Mouse (Mus musculus) lung, postnatal 0 days (tissue): ENCODE measurements at regions not wholly inside any gene's neighbourhood (a gene's known extent, or its start where the extent isn't known, plus 50 kb on each side); places are given as distances from the start of the nearest gene placed in this dataset.

Experiments
- ATAC-seq: fragments of 200-750 bp; cut with Nextera tagmentation; 2 replicates; pipeline ENCODE4 v1.8.0; 2017; ENCODE audit warnings: moderate library complexity
- DNase-seq: peaks from one replicate; pipeline ENCODE4 v3.0.0-alpha.2; 2016; ENCODE audit warnings: low spot score
- H3K27ac ChIP-seq: fragments of 300-500 bp; sonication (generic); 2 replicates; pipeline ENCODE4 v1.5.1; 2014; ENCODE audit warnings: antibody characterized with exemption, mild to moderate bottlenecking, low read length, mixed read lengths
- H3K27me3 ChIP-seq: fragments of 300-500 bp; sonication (generic); replicated peaks from 2 replicates; pipeline ENCODE4 v1.6.1; 2014; ENCODE audit warnings: low read length, mixed read lengths; ENCODE audit not compliant: insufficient read depth
- H3K36me3 ChIP-seq: fragments of 300-500 bp; sonication (generic); 2 replicates; pipeline ENCODE4 v1.6.1; 2014; ENCODE audit warnings: low read length, mixed read lengths; ENCODE audit not compliant: insufficient read depth
- H3K4me1 ChIP-seq: fragments of 300-500 bp; sonication (generic); 2 replicates; pipeline ENCODE4 v1.6.1; 2014; ENCODE audit warnings: antibody characterized with exemption, low read depth, low read length, mixed read lengths; ENCODE audit not compliant: insufficient read depth
- H3K4me2 ChIP-seq: fragments of 300-500 bp; sonication (generic); replicated peaks from 2 replicates; pipeline ENCODE4 v1.6.1; 2014; ENCODE audit warnings: low read depth, mild to moderate bottlenecking, low read length, moderate library complexity, mixed read lengths
- H3K4me3 ChIP-seq: fragments of 300-500 bp; sonication (generic); 2 replicates; pipeline ENCODE4 v1.5.1; 2014; ENCODE audit warnings: low read depth, low read length
- H3K9ac ChIP-seq: fragments of 300-500 bp; sonication (generic); replicated peaks from 2 replicates; pipeline ENCODE4 v1.6.1; 2014; ENCODE audit warnings: low read depth, mild to moderate bottlenecking
- H3K9me3 ChIP-seq: fragments of 300-500 bp; sonication (generic); 2 replicates; pipeline ENCODE4 v1.6.1; 2016; ENCODE audit warnings: low read length, mixed read lengths
- CTCF ChIP-seq: IDR thresholded peaks from 2 replicates; pipeline ENCODE4 v1.5.1; 2016; ENCODE audit warnings: antibody characterized with exemption, mild to moderate bottlenecking
- EP300 ChIP-seq: IDR thresholded peaks from 2 replicates; pipeline ENCODE4 v1.6.1; 2016; ENCODE audit warnings: antibody characterized with exemption, mild to moderate bottlenecking, control low read depth
- WGBS: fragments of 180-500 bp; shearing (Covaris S2); extraction: QIAGEN DNeasy Blood & Tissue Kit; methylation state at CpG from one replicate; pipeline ENCODE4 v1.1.7; 2014; 5-methylcytosine and 5-hydroxymethylcytosine counted together

GRCm38 (mm10) chr13:15283065-15283464 is 180.0 kb upstream of the Gli3 start:
- Histone ChIP-seq H3K4me1 (no peaks in the 10 kb centered on the region), H3K4me2 (no peak overlapping the region), H3K36me3 (no peaks in the 10 kb centered on the region), H3K9ac (no peak overlapping the region), H3K27me3 (no peaks in the 10 kb centered on the region), H3K4me3 (no peak overlapping the region), H3K9me3 (no peaks in the 10 kb centered on the region), H3K27ac (no peak overlapping the region)
- DNase-seq (no peak), ATAC-seq (no peak)
- TF ChIP-seq CTCF (no peak), EP300 (no peak)
- 49% methylated on average over 2 of the region's 2 CpGs for WGBS

- H3K9me3 ChIP-seq = no peaks in the 10 kb centered on the region
- no peaks in the 10 kb centered on the region for H3K27me3 ChIP-seq
- H3K4me1 ChIP-seq = no peaks in the 10 kb centered on the region
- no peak overlapping the region for H3K27ac ChIP-seq
- H3K4me3 ChIP-seq = no peak overlapping the region
- ATAC-seq (peak; percentile 37; the same call in 1 of the 2 replicates), DNase-seq (peak; percentile 21)
- H3K9ac ChIP-seq = no peak overlapping the region
- no peak overlapping the region for H3K4me2 ChIP-seq
- TF ChIP-seq CTCF = no peak
- no peak for TF ChIP-seq EP300
- WGBS = 53% methylated on average over 2 of the region's 2 CpGs
- no peaks in the 10 kb centered on the region for H3K36me3 ChIP-seq
Measured at GRCm38 (mm10) chr13:15298457-15298856, 164.6 kb upstream of the Gli3 start.

- 51% methylated on average over 4 of the region's 4 CpGs for WGBS
- no peaks in the 10 kb centered on the region for H3K27me3 ChIP-seq
- DNase-seq = no peak
- H3K4me3 ChIP-seq = no peak overlapping the region
- no peak overlapping the region for H3K9ac ChIP-seq
- H3K4me1 ChIP-seq = no peaks in the 10 kb centered on the region
- TF ChIP-seq CTCF = no peak
- H3K9me3 ChIP-seq = no peaks in the 10 kb centered on the region
- no peak overlapping the region for H3K27ac ChIP-seq
- H3K4me2 ChIP-seq = no peak overlapping the region
- H3K36me3 ChIP-seq = no peaks in the 10 kb centered on the region
- ATAC-seq = no peak
Measured at GRCm38 (mm10) chr13:15325413-15325812, 137.6 kb upstream of the Gli3 start.

DNA sequence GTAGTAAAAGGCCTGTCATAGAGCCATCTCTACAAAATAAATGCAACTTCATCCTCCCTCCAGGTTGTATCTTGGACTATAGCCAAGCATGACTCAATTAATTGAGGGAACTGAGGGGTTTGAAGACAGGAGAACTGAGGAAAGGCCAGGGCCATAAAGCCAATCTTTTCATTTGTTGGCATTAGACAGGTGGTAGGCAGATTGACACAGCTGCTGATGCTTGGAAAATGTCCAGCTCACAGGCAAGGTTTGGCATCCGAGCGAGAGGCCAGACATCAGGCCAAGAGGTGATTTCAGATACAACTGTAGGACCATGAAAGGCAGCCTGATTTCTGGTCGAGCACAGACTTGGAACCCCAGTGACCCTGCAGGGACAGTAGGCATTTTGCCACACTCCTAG is 136.9 kb upstream of the Gli3 start:
- H3K4me3 ChIP-seq = no peak overlapping the region
- H3K9me3 ChIP-seq = no peaks in the 10 kb centered on the region
- no peak overlapping the region for H3K4me2 ChIP-seq
- H3K4me1 ChIP-seq = no peaks in the 10 kb centered on the region
- WGBS = 64% methylated on average over 3 of the region's 3 CpGs
- H3K27me3 ChIP-seq = no peaks in the 10 kb centered on the region
- ATAC-seq (no peak), DNase-seq (no peak)
- H3K27ac ChIP-seq = no peak overlapping the region
- no peaks in the 10 kb centered on the region for H3K36me3 ChIP-seq
- H3K9ac ChIP-seq = no peak overlapping the region
- TF ChIP-seq EP300 (no peak), CTCF (no peak)

DNA sequence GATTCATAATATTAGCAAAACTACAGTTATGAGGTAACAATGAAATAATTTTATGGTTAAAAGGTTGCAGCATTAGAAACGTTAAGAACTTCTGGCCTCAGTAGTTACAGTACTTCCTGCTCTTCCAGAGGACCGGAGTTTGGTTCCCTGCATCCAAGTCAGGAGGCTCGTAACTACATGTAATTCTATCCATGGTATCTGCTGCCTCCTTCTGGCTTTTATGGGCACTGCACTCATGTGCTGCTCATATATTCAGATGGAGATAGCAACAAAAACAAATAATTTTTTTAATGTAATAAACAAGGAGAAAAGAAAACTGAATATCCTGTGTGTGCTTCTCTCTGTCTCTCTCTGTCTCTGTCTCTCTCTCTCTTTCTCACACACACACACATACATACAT is 133.5 kb upstream of the Gli3 start:
- H3K9me3 ChIP-seq = no peaks in the 10 kb centered on the region
- H3K27ac ChIP-seq = no peak overlapping the region
- ATAC-seq (no peak), DNase-seq (no peak)
- no peaks in the 10 kb centered on the region for H3K4me1 ChIP-seq
- 85% methylated on average over 3 of the region's 3 CpGs for WGBS
- no peaks in the 10 kb centered on the region for H3K36me3 ChIP-seq
- no peak overlapping the region for H3K4me3 ChIP-seq
- H3K4me2 ChIP-seq = no peak overlapping the region
- no peak overlapping the region for H3K9ac ChIP-seq
- TF ChIP-seq EP300 (no peak), CTCF (peak; percentile 31)
- H3K27me3 ChIP-seq = no peaks in the 10 kb centered on the region

- Histone ChIP-seq H3K27ac (no peak overlapping the region), H3K4me1 (no peaks in the 10 kb centered on the region), H3K36me3 (no peaks in the 10 kb centered on the region), H3K27me3 (no peaks in the 10 kb centered on the region), H3K4me3 (no peak overlapping the region), H3K9ac (no peak overlapping the region), H3K4me2 (no peak overlapping the region), H3K9me3 (no peaks in the 10 kb centered on the region)
- no peak for DNase-seq
- no peak for TF ChIP-seq EP300
- TF ChIP-seq CTCF = no peak
- 47% methylated on average over 3 of the region's 3 CpGs for WGBS
- no peak for ATAC-seq
Measured at GRCm38 (mm10) chr13:15343474-15343873, 119.6 kb upstream of the Gli3 start.

DNA sequence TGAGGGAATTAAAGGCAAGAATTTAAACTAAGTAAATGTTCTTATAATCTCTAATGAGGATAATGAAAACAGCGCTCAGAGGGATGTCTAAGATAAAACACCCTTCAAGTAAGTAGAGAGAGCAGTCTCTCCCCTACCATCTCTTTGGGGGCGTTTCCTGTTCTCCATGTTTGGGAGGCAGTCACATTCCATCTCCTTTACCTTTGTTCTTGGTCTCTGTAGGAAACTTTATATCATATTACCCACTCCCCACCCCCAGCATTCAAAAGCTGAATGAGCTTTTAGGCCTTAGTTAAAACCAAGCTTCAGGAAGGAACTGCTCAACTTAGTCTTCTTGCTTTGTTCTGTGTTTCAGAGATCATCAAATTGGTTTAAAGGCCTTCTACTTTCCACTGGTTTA is 116.2 kb upstream of the Gli3 start:
- H3K4me2 ChIP-seq = no peak overlapping the region
- 42% methylated on average over 2 of the region's 2 CpGs for WGBS
- TF ChIP-seq CTCF = no peak
- no peak overlapping the region for H3K9ac ChIP-seq
- H3K4me3 ChIP-seq = no peak overlapping the region
- no peak overlapping the region for H3K27ac ChIP-seq
- no peaks in the 10 kb centered on the region for H3K36me3 ChIP-seq
- ATAC-seq (no peak), DNase-seq (no peak)
- H3K9me3 ChIP-seq = no peaks in the 10 kb centered on the region
- H3K27me3 ChIP-seq = no peaks in the 10 kb centered on the region
- no peaks in the 10 kb centered on the region for H3K4me1 ChIP-seq
